Mouse (Mus musculus): Measurements from ENCODE around the gene Tmed3. TPM values are rescaled to one million over a fixed set of nuclear protein-coding genes. Genes with fewer than 3 reads are reported as not detected.
A peak's percentile ranks its signal among the peaks of the same experiment; 100 is the strongest.

The Tmed3 gene
- polyA plus RNA-seq, 1 experiment from 2014 or later = 170 TPM

GRCm38 (mm10) chr9:89706906-89707305, 2.0 kb upstream of the Tmed3 start:
- 0 out of 2 replicates have a peak, but pooled peaks cover 2% of the 10 kb centered on the region for H3K4me1 ChIP-seq (replicated peaks; ENCODE audit: control insufficient read depth, insufficient read depth)
- H3K27ac ChIP-seq (replicated peaks) = no peak overlapping the region
- H3K9ac ChIP-seq (ENCODE audit: low read length) = no peak overlapping the region
- no peak for DNase-seq (ENCODE audit: low spot score)
- ATAC-seq (ENCODE audit: low FRiP score, low TSS enrichment) = no peak
- TF ChIP-seq EP300 (optimal IDR thresholded peaks at IDR 0.05) (no peak), CTCF (IDR thresholded peaks at IDR 0.05; ENCODE audit: low read depth) (peak; percentile 72)
- 21% methylated on average over 4 of the region's 4 CpGs for WGBS
- no peak overlapping the region for H3K4me2 ChIP-seq (replicated peaks; ENCODE audit: low read depth)
- H3K9me3 ChIP-seq (ENCODE audit: control insufficient read depth, low read length) = no peaks in the 10 kb centered on the region
- no peaks in the 10 kb centered on the region for H3K36me3 ChIP-seq (ENCODE audit: control insufficient read depth, insufficient read depth, low read length)
- no peak overlapping the region for H3K4me3 ChIP-seq (ENCODE audit: low read depth, low read length)
- H3K27me3 ChIP-seq (ENCODE audit: control insufficient read depth, insufficient read depth, low read length) = no peaks in the 10 kb centered on the region

- DNase-seq (ENCODE audit: low spot score) (no peak), ATAC-seq (ENCODE audit: low FRiP score, low TSS enrichment) (peak; percentile 17; the same call in 1 of the 2 replicates)
- Histone ChIP-seq H3K27me3 (ENCODE audit: control insufficient read depth, insufficient read depth, low read length) (no peaks in the 10 kb centered on the region), H3K36me3 (ENCODE audit: control insufficient read depth, insufficient read depth, low read length) (0 out of 2 replicates have a peak, but pooled peaks cover 3% of the 10 kb centered on the region), H3K4me2 (replicated peaks; ENCODE audit: low read depth) (peak overlapping the region; percentile 94), H3K9me3 (ENCODE audit: control insufficient read depth, low read length) (no peaks in the 10 kb centered on the region), H3K4me3 (ENCODE audit: low read depth, low read length) (peak overlapping the region; percentile 65), H3K4me1 (replicated peaks; ENCODE audit: control insufficient read depth, insufficient read depth) (0 out of 2 replicates have a peak, but pooled peaks cover 2% of the 10 kb centered on the region), H3K9ac (ENCODE audit: low read length) (peak overlapping the region; percentile 82), H3K27ac (replicated peaks) (peak overlapping the region; percentile 59; the same call in 1 of the 2 replicates)
- TF ChIP-seq CTCF (IDR thresholded peaks at IDR 0.05; ENCODE audit: low read depth) = no peak
- no peak for TF ChIP-seq EP300 (optimal IDR thresholded peaks at IDR 0.05)
- WGBS = 10% methylated on average over 10 of the region's 10 CpGs
Observed at GRCm38 (mm10) chr9:89705197-89705533, 297 bp upstream of the Tmed3 start.

- 86% methylated on average over 2 of the region's 2 CpGs for WGBS
- H3K4me1 ChIP-seq (replicated peaks; ENCODE audit: control insufficient read depth, insufficient read depth) = 0 out of 2 replicates have a peak, but pooled peaks cover 2% of the 10 kb centered on the region
- no peaks in the 10 kb centered on the region for H3K9me3 ChIP-seq (ENCODE audit: control insufficient read depth, low read length)
- H3K4me2 ChIP-seq (replicated peaks; ENCODE audit: low read depth) = no peak overlapping the region
- no peak overlapping the region for H3K4me3 ChIP-seq (ENCODE audit: low read depth, low read length)
- DNase-seq (ENCODE audit: low spot score) (no peak), ATAC-seq (ENCODE audit: low FRiP score, low TSS enrichment) (no peak)
- H3K36me3 ChIP-seq (ENCODE audit: control insufficient read depth, insufficient read depth, low read length) = peaks cover 18% of the 10 kb centered on the region
- no peak overlapping the region for H3K9ac ChIP-seq (ENCODE audit: low read length)
- H3K27me3 ChIP-seq (ENCODE audit: control insufficient read depth, insufficient read depth, low read length) = no peaks in the 10 kb centered on the region
- H3K27ac ChIP-seq (replicated peaks) = no peak overlapping the region
- TF ChIP-seq CTCF (IDR thresholded peaks at IDR 0.05; ENCODE audit: low read depth) = no peak
- TF ChIP-seq EP300 (optimal IDR thresholded peaks at IDR 0.05) = no peak
Observed at GRCm38 (mm10) chr9:89700910-89701457, 3.9 kb downstream of the Tmed3 start.

- ATAC-seq (ENCODE audit: low FRiP score, low TSS enrichment) = no peak
- TF ChIP-seq CTCF (IDR thresholded peaks at IDR 0.05; ENCODE audit: low read depth) (no peak), EP300 (optimal IDR thresholded peaks at IDR 0.05) (no peak)
Observed at GRCm38 (mm10) chr9:89695143-89695542, 9.7 kb downstream of the Tmed3 start.

GRCm38 (mm10) chr9:89693670-89694069, 11.2 kb downstream of the Tmed3 start:
- Histone ChIP-seq H3K4me2 (replicated peaks; ENCODE audit: low read depth) (no peak overlapping the region), H3K36me3 (ENCODE audit: control insufficient read depth, insufficient read depth, low read length) (peaks cover under 1% of the 10 kb centered on the region), H3K4me3 (ENCODE audit: low read depth, low read length) (no peak overlapping the region), H3K9me3 (ENCODE audit: control insufficient read depth, low read length) (no peaks in the 10 kb centered on the region), H3K9ac (ENCODE audit: low read length) (no peak overlapping the region), H3K27ac (replicated peaks) (no peak overlapping the region), H3K4me1 (replicated peaks; ENCODE audit: control insufficient read depth, insufficient read depth) (no peaks in the 10 kb centered on the region), H3K27me3 (ENCODE audit: control insufficient read depth, insufficient read depth, low read length) (no peaks in the 10 kb centered on the region)
- TF ChIP-seq EP300 (optimal IDR thresholded peaks at IDR 0.05) (no peak), CTCF (IDR thresholded peaks at IDR 0.05; ENCODE audit: low read depth) (no peak)
- ATAC-seq (ENCODE audit: low FRiP score, low TSS enrichment) = no peak
- 94% methylated on average over 2 of the region's 2 CpGs for WGBS
- DNase-seq (ENCODE audit: low spot score) = no peak

More at GRCm38 (mm10) chr9:89695143-89695542, 9.7 kb downstream of the Tmed3 start:
- Histone ChIP-seq H3K4me2 (replicated peaks; ENCODE audit: low read depth) (no peak overlapping the region), H3K9me3 (ENCODE audit: control insufficient read depth, low read length) (no peaks in the 10 kb centered on the region), H3K4me3 (ENCODE audit: low read depth, low read length) (no peak overlapping the region), H3K4me1 (replicated peaks; ENCODE audit: control insufficient read depth, insufficient read depth) (no peaks in the 10 kb centered on the region), H3K27me3 (ENCODE audit: control insufficient read depth, insufficient read depth, low read length) (no peaks in the 10 kb centered on the region), H3K9ac (ENCODE audit: low read length) (no peak overlapping the region), H3K27ac (replicated peaks) (no peak overlapping the region), H3K36me3 (ENCODE audit: control insufficient read depth, insufficient read depth, low read length) (peaks cover 15% of the 10 kb centered on the region)
- 93% methylated on average over 1 of the region's 1 CpGs for WGBS
- DNase-seq (ENCODE audit: low spot score) = no peak

- Histone ChIP-seq H3K9me3 (ENCODE audit: control insufficient read depth, low read length) (no peaks in the 10 kb centered on the region), H3K4me2 (replicated peaks; ENCODE audit: low read depth) (no peak overlapping the region), H3K27ac (replicated peaks) (no peak overlapping the region), H3K4me1 (replicated peaks; ENCODE audit: control insufficient read depth, insufficient read depth) (no peaks in the 10 kb centered on the region), H3K4me3 (ENCODE audit: low read depth, low read length) (no peak overlapping the region), H3K9ac (ENCODE audit: low read length) (no peak overlapping the region), H3K27me3 (ENCODE audit: control insufficient read depth, insufficient read depth, low read length) (no peaks in the 10 kb centered on the region), H3K36me3 (ENCODE audit: control insufficient read depth, insufficient read depth, low read length) (no peaks in the 10 kb centered on the region)
- ATAC-seq (ENCODE audit: low FRiP score, low TSS enrichment) (no peak), DNase-seq (ENCODE audit: low spot score) (no peak)
- 54% methylated on average over 1 of the region's 1 CpGs for WGBS
- no peak for TF ChIP-seq EP300 (optimal IDR thresholded peaks at IDR 0.05)
- no peak for TF ChIP-seq CTCF (IDR thresholded peaks at IDR 0.05; ENCODE audit: low read depth)
Observed at GRCm38 (mm10) chr9:89689179-89689578, 15.7 kb downstream of the Tmed3 start.
